Mouse (Mus musculus) kidney, embryonic 15.5 days (tissue): ENCODE measurements at regions not wholly inside any gene's neighbourhood (a gene's known extent, or its start where the extent isn't known, plus 50 kb on each side); places are given as distances from the start of the nearest gene placed in this dataset. TPM values are rescaled to one million over a fixed set of nuclear protein-coding genes. Genes with fewer than 3 reads are reported as not detected.
"Not testable (repeated sequence)": the region's sequence is repeated elsewhere in the genome, so short reads cannot be mapped to it uniquely, and the experiment has no call there.

ENCODE experiments used
- ATAC-seq: fragments of 200-750 bp; cut with Nextera tagmentation; replicated peaks from 2 replicates; pipeline ENCODE4 v1.8.0; 2017; ENCODE audit warnings: moderate TSS enrichment; ENCODE audit not compliant: low FRiP score
- H3K27ac ChIP-seq: fragments of 300-500 bp; sonication (generic); 2 replicates; pipeline ENCODE4 v1.5.1; 2015; ENCODE audit warnings: mild to moderate bottlenecking, inconsistent platforms
- H3K27me3 ChIP-seq: fragments of 300-500 bp; sonication (generic); 2 replicates; pipeline ENCODE4 v1.6.1; 2015; ENCODE audit warnings: inconsistent platforms
- H3K36me3 ChIP-seq: fragments of 300-500 bp; sonication (generic); 2 replicates; pipeline ENCODE4 v1.6.1; 2015; ENCODE audit warnings: inconsistent platforms
- H3K4me1 ChIP-seq: fragments of 300-500 bp; sonication (generic); 2 replicates; pipeline ENCODE4 v1.6.1; 2015; ENCODE audit warnings: inconsistent platforms
- H3K4me2 ChIP-seq: fragments of 300-500 bp; sonication (generic); 2 replicates; pipeline ENCODE4 v1.6.1; 2015; ENCODE audit warnings: moderate library complexity, mild to moderate bottlenecking, inconsistent platforms
- H3K4me3 ChIP-seq: fragments of 300-500 bp; sonication (generic); replicated peaks from 2 replicates; pipeline ENCODE4 v1.5.1; 2015; ENCODE audit warnings: mild to moderate bottlenecking, inconsistent platforms
- H3K9ac ChIP-seq: fragments of 300-500 bp; sonication (generic); 2 replicates; pipeline ENCODE4 v1.6.1; 2015; ENCODE audit warnings: mild to moderate bottlenecking, inconsistent platforms
- H3K9me3 ChIP-seq: fragments of 300-500 bp; sonication (generic); replicated peaks from 2 replicates; pipeline ENCODE4 v1.6.1; 2016; ENCODE audit warnings: inconsistent platforms
- WGBS: fragments of 180-500 bp; shearing (Covaris S2); methylation state at CpG from one replicate; pipeline ENCODE4 v1.1.7; 2015; ENCODE audit warnings: mixed read lengths; 5-methylcytosine and 5-hydroxymethylcytosine counted together
- microRNA counts: library from miRNA; unstranded; fragments of <30 nt; microRNA quantifications from one replicate; lab custom pipeline; 2016
- microRNA-seq: library from miRNA; unstranded; fragments of <30 nt; microRNA quantifications from one replicate; pipeline ENCODE4, GENCODE M21; 2016

GRCm38 (mm10) chr9:115841684-115842083, 67.6 kb upstream of the Gadl1 start:
- H3K27me3 ChIP-seq: no peaks in the 10 kb centered on the region
- no peak overlapping the region for H3K4me3 ChIP-seq
- no peak for ATAC-seq
- no peak overlapping the region for H3K9ac ChIP-seq
- WGBS: 88% methylated on average over 10 of the region's 10 CpGs
- no peaks in the 10 kb centered on the region for H3K4me1 ChIP-seq
- H3K36me3 ChIP-seq: no peaks in the 10 kb centered on the region
- no peaks in the 10 kb centered on the region for H3K9me3 ChIP-seq
- no peak overlapping the region for H3K27ac ChIP-seq
- no peak overlapping the region for H3K4me2 ChIP-seq

- Histone ChIP-seq H3K4me1 (peaks cover 5% of the 10 kb centered on the region; the same call in 1 of the 2 replicates), H3K4me2 (no peak overlapping the region), H3K27me3 (no peaks in the 10 kb centered on the region), H3K9ac (no peak overlapping the region), H3K36me3 (no peaks in the 10 kb centered on the region), H3K9me3 (no peaks in the 10 kb centered on the region), H3K4me3 (no peak overlapping the region), H3K27ac (no peak overlapping the region)
- no peak for ATAC-seq
- WGBS: 69% methylated on average over 4 of the region's 4 CpGs
These were observed 64.9 kb upstream of the Gadl1 start for GRCm38 (mm10) chr9:115844340-115844739.

- Histone ChIP-seq H3K4me2 (no peak overlapping the region), H3K9ac (no peak overlapping the region), H3K4me1 (peaks cover 5% of the 10 kb centered on the region; the same call in 1 of the 2 replicates), H3K36me3 (no peaks in the 10 kb centered on the region), H3K27me3 (no peaks in the 10 kb centered on the region), H3K9me3 (no peaks in the 10 kb centered on the region), H3K4me3 (no peak overlapping the region), H3K27ac (no peak overlapping the region)
- ATAC-seq: no peak
- 78% methylated on average over 5 of the region's 5 CpGs for WGBS
These were observed 64.2 kb upstream of the Gadl1 start for GRCm38 (mm10) chr9:115845091-115845490.

GRCm38 (mm10) chr9:115847289-115848074, 61.8 kb upstream of the Gadl1 start:
- Histone ChIP-seq H3K27ac (no peak overlapping the region), H3K9ac (no peak overlapping the region), H3K27me3 (no peaks in the 10 kb centered on the region), H3K36me3 (no peaks in the 10 kb centered on the region), H3K4me3 (no peak overlapping the region; the same call in 1 of the 2 replicates), H3K9me3 (no peaks in the 10 kb centered on the region), H3K4me1 (peaks cover 5% of the 10 kb centered on the region), H3K4me2 (peak overlapping the region; percentile 44)
- peak; percentile 79 for ATAC-seq
- 50% methylated on average over 12 of the region's 12 CpGs for WGBS

GRCm38 (mm10) chr9:115853210-115853842, 55.9 kb upstream of the Gadl1 start:
- not testable (repeated sequence) for ATAC-seq, H3K9ac ChIP-seq, H3K4me1 ChIP-seq, H3K27ac ChIP-seq, H3K4me2 ChIP-seq, H3K36me3 ChIP-seq, H3K27me3 ChIP-seq, H3K9me3 ChIP-seq, H3K4me3 ChIP-seq
- 76% methylated on average over 5 of the region's 5 CpGs for WGBS

- no peak overlapping the region for H3K4me2 ChIP-seq
- H3K4me3 ChIP-seq: no peak overlapping the region
- no peak overlapping the region for H3K9ac ChIP-seq
- H3K27me3 ChIP-seq: no peaks in the 10 kb centered on the region
- H3K4me1 ChIP-seq: peaks cover 6% of the 10 kb centered on the region; the same call in 1 of the 2 replicates
- 29% methylated on average over 7 of the region's 7 CpGs for WGBS
- H3K36me3 ChIP-seq: no peaks in the 10 kb centered on the region
- H3K9me3 ChIP-seq: no peaks in the 10 kb centered on the region
- H3K27ac ChIP-seq: no peak overlapping the region
- peak; percentile 78 for ATAC-seq
These were observed 52.0 kb upstream of the Gadl1 start for GRCm38 (mm10) chr9:115857301-115857700.

GRCm38 (mm10) chr9:115858848-115859247, 50.4 kb upstream of the Gadl1 start:
- H3K36me3 ChIP-seq: no peaks in the 10 kb centered on the region
- H3K9ac ChIP-seq: no peak overlapping the region
- H3K9me3 ChIP-seq: no peaks in the 10 kb centered on the region
- H3K4me3 ChIP-seq: no peak overlapping the region
- no peak overlapping the region for H3K27ac ChIP-seq
- no peak overlapping the region for H3K4me2 ChIP-seq
- WGBS: 82% methylated on average over 3 of the region's 3 CpGs
- H3K27me3 ChIP-seq: no peaks in the 10 kb centered on the region
- H3K4me1 ChIP-seq: peaks cover 6% of the 10 kb centered on the region; the same call in 1 of the 2 replicates
- ATAC-seq: no peak

MicroRNAs in the stretch of these regions (microRNA counts, 519-probe panel; counts per million panel counts)
- microRNA mmu-miR-467h+mmu-miR-669d+mmu-miR-669l (lab: Ali Mortazavi, UCI): 2,569 counts per million, percentile 52 among the panel's probes with 10 or more counts

Small RNA genes in the stretch of these regions (microRNA-seq; reads per million reads assigned to microRNA genes)
- not detected for gene Gm22243
- gene Gm25510: not detected
- not detected for gene Gm26303
- gene Mir467h: not detected
